Mouse (Mus musculus) adrenal gland, postnatal 14 days (tissue): ENCODE measurements around the gene Mre11a. TPM values are rescaled to one million over a fixed set of nuclear protein-coding genes. Genes with fewer than 3 reads are reported as not detected.

Experiments used
- DNase-seq: peaks from one replicate; pipeline ENCODE4 v3.0.0; 2021; ENCODE audit warnings: mixed read lengths
- long read RNA-seq, 2 experiments: library from polyadenylated mRNA; stranded (forward); transcript quantifications; one replicate each; pipeline ENCODE4 v2.0.0; 2021
- total RNA-seq: library from RNA; stranded (reverse); gene quantifications from 2 replicates; pipeline ENCODE4 v1.2.3, GENCODE M21; 2021

Gene Mre11a
- 16.6 and 18.7 TPM in 2 replicates for total RNA-seq
- long read RNA-seq, experiment 1, partial matches to known transcripts = 2 of 8 reads
- long read RNA-seq, experiment 1, other reads (novel, unspliced or antisense) = 3 of 8 reads
- long read RNA-seq, experiment 2, partial matches to known transcripts = 2 of 11 reads
- long read RNA-seq, experiment 2, other reads (novel, unspliced or antisense) = 5 of 11 reads

- peak; percentile 94 for DNase-seq
These were observed at the start of gene Mre11a, which contains the start of gene Ankrd49 for GRCm38 (mm10) chr9:14784039-14785002. Gene Mre11a, plus strand, starts transcription at chr9:14784654. Gene Ankrd49, minus strand, starts transcription at chr9:14784856.

- peak; percentile 45 for DNase-seq
These were observed 44.8 kb upstream of the Mre11a start for GRCm38 (mm10) chr9:14739498-14740150.

DNA sequence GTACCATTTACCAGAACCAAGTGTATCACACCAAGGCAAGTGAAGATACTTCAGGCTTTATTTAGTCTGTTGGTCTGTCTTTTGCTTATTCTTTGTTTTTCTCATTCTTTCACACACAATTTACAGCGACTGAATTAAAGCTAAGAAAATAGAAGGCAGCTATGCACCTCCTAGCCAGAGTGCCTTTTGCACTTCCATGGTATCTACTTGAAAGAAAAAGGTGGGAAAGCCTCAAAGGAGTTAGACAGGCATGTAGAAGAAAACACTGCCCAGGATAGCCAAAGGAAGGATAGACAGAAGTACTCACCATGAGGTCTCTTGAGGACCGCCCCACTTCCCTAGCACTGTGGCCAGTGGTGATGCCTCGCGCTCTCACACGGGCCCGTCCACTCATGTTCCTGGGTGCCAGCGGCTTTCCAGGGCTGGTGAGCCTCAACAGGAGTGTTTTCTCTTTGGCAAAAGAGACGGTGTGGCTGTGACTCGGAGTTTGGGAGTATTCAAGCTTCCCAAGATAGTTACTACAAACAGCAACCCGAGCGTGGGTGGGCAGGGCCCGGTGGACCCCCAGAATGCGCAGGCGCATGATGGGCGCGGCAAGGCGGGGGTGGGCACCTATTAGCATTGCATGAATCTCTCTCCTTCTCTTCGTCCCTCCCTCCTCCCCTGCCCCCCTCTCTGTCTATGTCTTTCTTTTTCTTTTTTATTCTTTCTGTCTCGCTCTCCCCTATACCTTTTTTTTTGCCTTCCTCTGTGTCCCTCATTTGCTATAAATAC is 44.1 kb upstream of the Mre11a start, which contains the start of gene Piwil4:
TSS of gene Piwil4 (minus strand) at position 583 of the 774 bp plus-strand sequence.
- DNase-seq = no peak

GRCm38 (mm10) chr9:14750901-14751502 is 33.5 kb upstream of the Mre11a start:
- DNase-seq = peak; percentile 49

DNA sequence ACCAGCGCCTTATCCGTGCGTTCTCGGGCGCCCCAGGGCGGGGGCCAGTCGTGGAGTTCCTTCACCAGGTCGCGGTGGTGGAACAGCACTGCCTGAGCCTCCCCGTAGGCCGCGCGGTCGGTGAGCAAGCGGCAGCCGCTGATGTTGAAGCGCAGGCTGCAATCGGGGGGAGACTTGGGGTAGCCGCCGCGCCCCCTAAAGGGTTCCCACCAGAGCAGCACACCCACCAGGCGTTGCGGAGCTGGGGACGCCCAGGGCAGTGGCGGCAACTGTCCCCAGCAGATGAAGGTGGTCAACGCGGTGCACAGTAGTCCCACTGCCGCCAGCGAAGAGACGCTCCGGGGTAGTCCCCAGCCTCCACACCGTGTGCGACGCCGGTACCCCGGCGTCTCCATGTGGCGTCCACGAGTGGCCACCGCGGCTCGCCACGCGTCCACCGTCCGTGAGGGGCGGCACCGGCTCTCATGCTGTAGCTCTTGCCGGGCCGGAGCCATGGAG is 32.9 kb upstream of the Mre11a start:
- peak; percentile 49 for DNase-seq

DNA sequence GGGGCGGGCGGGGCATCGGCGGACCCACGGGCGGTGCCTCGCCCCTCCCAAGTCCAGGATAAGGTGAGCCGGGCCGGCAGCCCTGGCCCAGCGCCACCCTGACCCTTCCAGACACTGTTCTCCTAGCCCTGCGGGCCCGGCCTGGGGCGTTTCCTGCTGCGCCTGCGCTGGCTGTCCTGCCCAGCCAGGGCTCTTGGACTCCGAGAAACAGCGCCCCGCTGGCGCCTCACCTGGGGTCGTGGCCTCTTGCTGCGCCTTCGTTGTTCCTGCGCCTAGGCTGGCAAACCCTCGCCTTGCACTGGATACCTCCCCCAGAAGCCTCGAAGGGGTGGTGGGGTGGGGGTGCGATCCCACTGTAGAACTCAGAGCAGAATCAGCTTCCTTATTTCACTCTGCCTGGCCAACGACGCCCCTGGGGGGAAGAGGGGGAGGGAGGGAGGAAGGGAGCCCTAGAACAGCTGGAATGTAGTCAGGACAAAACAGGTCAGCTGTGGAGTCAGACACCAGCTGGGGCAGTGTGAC is 32.4 kb upstream of the Mre11a start, which contains the start of gene Fut4:
TSS of gene Fut4 (minus strand) at position 393 of the 522 bp plus-strand sequence.
- DNase-seq = peak; percentile 75

DNA sequence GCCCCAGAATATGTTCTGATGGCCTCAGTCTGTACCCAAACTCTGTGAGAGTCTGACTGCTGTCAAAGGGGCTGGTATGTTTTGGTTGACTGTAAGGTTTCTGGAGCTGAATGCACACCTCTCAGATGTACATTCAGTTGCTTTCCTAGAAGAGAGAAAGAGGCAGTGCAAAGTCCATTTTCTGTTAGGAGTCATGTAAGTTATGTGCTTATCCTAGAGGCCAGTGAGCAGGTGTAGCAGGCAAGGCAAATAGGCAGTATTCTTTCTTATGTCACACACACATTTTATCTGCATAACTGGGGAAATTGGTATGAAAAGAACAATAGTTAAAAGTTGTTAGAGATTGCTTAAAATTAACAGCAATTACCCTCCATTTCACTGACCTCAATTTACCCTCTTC is 30.5 kb upstream of the Mre11a start:
- DNase-seq = no peak

GRCm38 (mm10) chr9:14754469-14754868 is 30.0 kb upstream of the Mre11a start:
- DNase-seq = no peak

- no peak for DNase-seq
These were observed 25.9 kb upstream of the Mre11a start for GRCm38 (mm10) chr9:14758590-14758989.

- no peak for DNase-seq
These were observed 25.2 kb upstream of the Mre11a start for GRCm38 (mm10) chr9:14759261-14759660.

GRCm38 (mm10) chr9:14764765-14765164 is 19.7 kb upstream of the Mre11a start:
- DNase-seq = peak; percentile 61

GRCm38 (mm10) chr9:14769811-14770210 is 14.6 kb upstream of the Mre11a start:
- no peak for DNase-seq

GRCm38 (mm10) chr9:14770803-14771471 is 13.5 kb upstream of the Mre11a start, which contains the start of gene 1700012B09Rik:
Gene 1700012B09Rik, minus strand, starts transcription at chr9:14771030.
- DNase-seq = peak; percentile 16

DNA sequence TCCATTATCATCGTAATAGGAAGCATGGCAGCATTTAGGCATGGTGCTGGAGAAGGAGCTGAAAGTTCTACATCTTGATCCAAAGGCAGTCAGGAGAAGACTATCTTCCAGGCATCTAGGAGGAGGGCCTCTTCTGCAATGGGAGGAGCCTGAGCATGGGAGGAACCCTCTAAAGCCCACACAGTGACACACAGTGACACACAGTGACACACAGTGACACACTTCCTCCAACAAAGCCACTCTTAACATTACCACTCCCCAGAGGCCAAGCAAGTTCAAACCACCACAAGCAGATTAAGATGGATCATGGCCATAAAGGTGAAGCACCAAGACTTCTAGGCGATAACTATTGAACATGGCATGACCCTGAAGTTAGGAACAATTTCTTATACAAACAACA is 12.4 kb upstream of the Mre11a start:
- no peak for DNase-seq

GRCm38 (mm10) chr9:14773813-14774212 is 10.6 kb upstream of the Mre11a start:
- DNase-seq = no peak

DNA sequence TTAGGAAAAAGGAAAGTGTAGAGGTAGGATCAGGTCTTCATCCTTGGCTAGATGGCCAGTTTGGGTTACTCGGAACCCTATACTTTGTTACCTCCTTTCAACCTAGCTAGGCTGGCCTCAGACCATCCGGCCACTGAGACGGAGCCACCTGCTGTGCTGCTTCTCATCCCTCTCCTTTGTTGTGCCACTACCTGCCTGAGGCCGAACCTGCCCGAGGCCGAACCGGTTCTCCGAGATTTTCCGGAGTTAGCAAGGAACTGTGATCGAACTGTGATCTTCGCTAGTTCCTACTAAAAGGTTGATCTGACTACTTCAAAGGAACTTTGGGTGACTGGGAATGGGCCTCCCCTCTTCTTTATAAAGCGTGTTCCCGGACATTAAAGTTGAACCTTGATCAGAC is 6.1 kb upstream of the Mre11a start:
- no peak for DNase-seq

DNA sequence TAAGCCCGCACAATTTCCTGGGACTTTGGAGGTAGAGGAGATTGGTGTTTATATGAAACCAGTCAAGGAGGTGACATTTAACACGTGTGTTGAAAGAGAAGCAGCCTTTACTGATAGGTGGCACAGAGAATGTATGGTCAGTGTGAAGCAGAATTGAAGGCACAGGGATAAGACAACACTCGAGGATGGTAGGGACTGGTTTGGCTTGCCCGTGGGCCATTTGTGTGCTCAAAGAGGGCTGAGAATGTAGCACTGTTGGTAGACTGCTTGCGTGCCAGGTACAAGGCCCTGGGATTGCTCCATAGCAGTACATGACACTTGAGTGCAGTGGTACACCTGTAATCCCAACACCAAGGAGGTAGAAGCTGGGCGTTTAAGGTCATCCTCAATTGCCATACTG is 2.9 kb downstream of the Mre11a start:
- DNase-seq = no peak

- DNase-seq = peak; percentile 32
These were observed 21.3 kb downstream of the Mre11a start for GRCm38 (mm10) chr9:14805714-14806113.

- no peak for DNase-seq
These were observed 22.3 kb downstream of the Mre11a start for GRCm38 (mm10) chr9:14806786-14807185.

DNA sequence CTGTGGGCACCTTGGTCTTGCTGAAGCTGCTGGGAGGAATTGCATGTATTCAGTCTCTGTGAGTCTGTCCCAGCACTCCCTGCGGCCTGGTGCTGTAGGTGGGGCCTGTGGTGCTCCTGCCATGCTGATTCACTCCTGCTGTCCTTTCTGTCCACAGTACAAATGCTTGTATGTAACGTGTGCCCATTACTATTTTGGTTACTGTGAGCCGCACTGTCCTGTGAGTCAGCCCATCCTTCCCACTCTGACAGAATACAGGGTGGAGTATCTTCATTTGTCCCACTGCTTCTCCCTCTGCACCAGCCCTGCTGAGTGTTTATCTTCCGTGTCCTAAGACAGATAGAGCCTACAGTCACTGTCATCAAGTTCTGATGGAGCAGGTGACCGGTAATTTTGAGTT is 25.7 kb downstream of the Mre11a start:
- no peak for DNase-seq
